Mouse (Mus musculus): ENCODE results near the gene Gpr141.

Gene Gpr141

DNA sequence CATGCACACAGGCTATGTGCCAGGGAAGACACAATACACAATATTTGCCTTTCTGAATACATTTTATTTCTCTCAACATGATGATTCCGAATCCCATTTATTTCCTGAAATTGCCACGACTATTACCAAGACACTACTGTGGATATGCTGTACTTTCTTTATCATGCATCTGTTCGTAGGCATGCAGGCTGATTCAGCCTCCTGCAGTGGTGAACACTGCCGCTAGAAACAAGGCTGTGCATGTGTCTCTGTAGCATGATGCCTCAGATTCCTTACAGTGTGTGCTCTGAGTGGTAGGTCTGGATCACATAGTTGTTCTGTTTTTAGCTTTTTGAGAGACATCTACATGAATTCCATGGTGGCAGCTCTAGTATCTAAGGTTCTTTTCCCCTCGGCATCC lies 89.5 kb downstream of the Gpr141 start:
- ATAC-seq (ENCODE audit: insufficient number of reproducible peaks, low FRiP score, low TSS enrichment): no peak

DNA sequence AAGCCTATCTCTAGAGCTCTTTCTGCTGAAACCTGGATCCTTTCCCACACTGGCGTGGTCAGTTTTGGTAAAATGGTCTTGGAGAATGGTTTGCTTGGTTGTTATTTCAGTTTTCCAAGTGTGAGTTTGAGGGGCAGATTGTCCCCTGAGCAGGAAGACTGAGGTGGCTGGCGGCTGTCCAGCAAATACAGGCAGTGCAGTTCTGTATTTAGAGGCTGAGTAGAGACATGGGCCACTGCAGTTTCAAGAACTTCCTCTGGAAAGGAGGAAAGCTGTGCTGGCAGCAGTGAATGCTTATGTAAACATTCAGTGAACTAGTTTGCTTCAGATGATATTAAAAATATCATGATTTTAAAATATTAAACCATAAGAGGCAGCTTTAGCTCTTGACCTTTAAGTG lies 93.2 kb downstream of the Gpr141 start:
- no peak for ATAC-seq (ENCODE audit: insufficient number of reproducible peaks, low FRiP score, low TSS enrichment)

DNA sequence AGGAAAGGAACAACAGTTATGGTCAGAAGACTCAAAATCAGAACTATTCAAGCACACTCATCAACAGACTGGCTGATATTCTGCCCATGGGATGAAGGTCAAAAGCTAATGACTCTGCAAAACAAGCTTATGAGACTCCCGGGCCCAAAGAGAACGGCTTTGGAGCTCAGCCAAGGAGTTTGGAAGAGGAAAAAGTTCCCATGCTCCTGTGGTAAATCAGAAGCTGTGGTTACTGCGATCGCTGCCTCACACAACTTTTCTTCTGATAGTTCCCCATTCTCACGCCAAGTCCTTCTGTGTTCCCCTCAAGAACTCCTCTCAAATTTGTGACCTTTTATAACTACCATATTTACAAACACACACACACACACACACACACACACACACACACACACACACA lies 105.1 kb downstream of the Gpr141 start:
- ATAC-seq (ENCODE audit: insufficient number of reproducible peaks, low FRiP score, low TSS enrichment): no peak

DNA sequence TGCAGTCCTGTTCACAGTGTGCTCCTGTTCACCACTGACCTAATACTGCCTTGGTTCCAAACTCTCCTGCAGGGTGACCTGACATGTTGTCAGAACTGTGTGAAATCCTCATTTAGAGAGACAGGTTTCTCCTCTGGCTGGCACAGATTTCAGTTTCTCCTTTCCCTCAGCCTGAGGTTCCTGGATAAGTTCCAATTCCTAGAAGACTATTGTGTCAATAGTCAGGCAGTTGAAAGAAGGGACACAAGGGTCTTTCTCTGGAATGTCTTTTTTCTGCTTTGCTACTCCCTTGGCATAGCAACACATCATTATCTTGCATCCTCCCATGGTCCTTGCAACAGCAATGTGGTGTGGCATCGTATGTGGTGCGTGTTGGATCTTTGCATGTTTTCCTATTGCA lies 106.9 kb downstream of the Gpr141 start:
- ATAC-seq (ENCODE audit: insufficient number of reproducible peaks, low FRiP score, low TSS enrichment): no peak

DNA sequence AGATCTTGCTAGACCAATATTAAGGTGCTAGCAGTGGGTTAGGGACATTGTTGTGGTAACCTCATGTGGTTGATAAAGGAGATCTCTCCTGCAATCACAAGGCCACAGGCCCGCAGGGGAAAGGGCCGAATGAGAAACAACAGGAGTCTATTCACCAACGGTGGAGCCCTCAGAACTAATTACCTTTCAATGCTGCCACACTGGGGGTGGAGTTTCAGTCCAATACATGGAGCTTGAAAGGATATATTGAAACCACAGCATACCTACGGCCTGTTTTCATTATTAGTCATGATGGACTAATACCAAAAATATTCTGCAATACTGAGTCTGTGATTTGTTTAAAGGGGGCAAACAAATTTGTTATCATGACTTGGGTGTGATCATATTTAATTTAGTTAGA lies 120.3 kb downstream of the Gpr141 start:
- no peak for ATAC-seq (ENCODE audit: insufficient number of reproducible peaks, low FRiP score, low TSS enrichment)

DNA sequence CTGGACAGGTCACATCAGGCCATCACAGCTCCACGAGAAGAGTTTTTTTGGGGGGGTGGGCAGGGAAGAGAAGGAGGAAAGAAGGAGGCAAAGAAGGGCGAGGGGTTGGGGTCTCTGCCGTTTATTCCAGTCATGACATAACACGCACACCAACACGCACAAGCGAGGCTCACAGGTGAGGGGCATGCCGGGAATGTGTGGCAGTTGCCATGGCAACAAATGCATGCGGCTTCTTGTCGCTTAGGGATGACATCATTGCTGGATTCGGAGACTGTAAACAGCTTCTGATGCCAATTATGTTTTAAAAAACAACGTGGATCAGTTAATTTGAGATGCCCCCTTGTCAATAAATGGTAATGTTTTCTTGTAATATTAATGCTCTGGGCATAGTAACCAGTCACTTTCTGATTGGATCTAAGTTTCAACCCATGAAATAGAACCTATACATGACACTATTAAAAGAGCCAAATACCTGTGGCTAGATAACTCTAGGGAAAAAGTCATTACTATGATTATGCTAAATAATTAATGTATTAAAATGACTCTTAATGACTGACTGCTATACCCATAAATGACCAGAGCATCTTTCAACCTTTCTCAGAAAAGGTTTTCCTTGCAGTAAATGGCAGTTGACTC lies 122.5 kb downstream of the Gpr141 start:
- no peak for ATAC-seq (ENCODE audit: insufficient number of reproducible peaks, low FRiP score, low TSS enrichment)

DNA sequence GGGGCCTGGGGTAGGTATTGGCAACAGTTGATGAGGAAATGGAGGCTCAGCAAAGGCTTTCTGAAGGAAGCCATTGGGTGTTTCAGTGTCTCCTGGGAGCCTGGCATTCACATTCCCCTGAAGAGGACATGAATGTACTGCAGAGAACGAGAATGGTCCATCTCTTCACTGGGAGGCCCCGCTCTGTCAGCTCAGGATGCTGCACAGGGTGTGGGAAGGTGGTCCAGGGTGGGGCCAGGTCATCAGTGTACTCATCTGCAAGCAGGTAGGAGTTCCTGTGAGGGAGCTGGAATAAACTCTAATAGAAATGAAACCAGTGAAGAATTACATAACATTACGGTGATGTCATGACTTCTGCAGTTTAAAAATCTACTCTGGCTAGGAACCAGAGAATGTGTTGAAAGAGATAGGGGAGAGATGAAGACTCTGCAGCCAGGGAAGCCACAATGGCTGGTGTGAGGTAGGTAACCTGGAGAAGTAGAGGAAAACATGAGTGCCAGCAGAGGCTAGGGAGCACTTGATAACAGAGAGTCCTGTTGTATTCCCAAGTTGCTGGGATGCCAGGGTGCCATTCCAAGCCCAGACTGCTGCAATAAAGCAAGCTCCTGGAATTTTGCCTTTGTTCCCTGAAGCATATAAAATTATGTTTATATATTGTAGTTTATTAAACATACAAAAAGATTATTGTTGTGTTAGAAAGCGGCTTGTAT lies 123.2 kb downstream of the Gpr141 start:
- no peak for ATAC-seq (ENCODE audit: insufficient number of reproducible peaks, low FRiP score, low TSS enrichment)

All from cerebellum, adult (tissue).